Mouse (Mus musculus) gastrocnemius, adult 2 months (tissue): Measurements from ENCODE around the gene Cycs. TPM values are rescaled to one million over a fixed set of nuclear protein-coding genes. Genes with fewer than 3 reads are reported as not detected.

Experiments
- DNase-seq: peaks from one replicate; pipeline ENCODE4 v3.0.0; 2022
- H3K27ac ChIP-seq: fragments of 200-600 bp; 2 replicates; pipeline ENCODE4 v1.8.1; 2022; ENCODE audit warnings: mild to moderate bottlenecking
- H3K4me3 ChIP-seq: fragments of 200-600 bp; 2 replicates; pipeline ENCODE4 v1.8.1; 2022; ENCODE audit warnings: mild to moderate bottlenecking, moderate library complexity
- CTCF ChIP-seq: fragments of 200-600 bp; IDR thresholded peaks from 2 replicates; pipeline ENCODE4 v1.8.1; 2022; ENCODE audit warnings: antibody characterized with exemption, mild to moderate bottlenecking, moderate library complexity
- intact Hi-C: fragments of 180-260 bp; cut with DNase I; formaldehyde crosslinking; loops from one replicate; pipeline ENCODE4 v1.15.1; 2025
- long read RNA-seq, 2 experiments: library from polyadenylated mRNA; stranded (forward); transcript quantifications; one replicate each; pipeline ENCODE4 v2.0.0; 2021
- total RNA-seq, 2 experiments: library from RNA; stranded (reverse); gene quantifications; 2 replicates each; pipeline ENCODE4 v1.2.3; 2021

The Cycs gene
- total RNA-seq, result 100 to 1,000 TPM in 1 of 2 experiments, 10 to 100 TPM in 1; 86.8 to 134 TPM
- long read RNA-seq, experiment 1, transcript Cycs-202 (3 exons, 3,123 nt), result major isoform, 824 of 846 reads
- long read RNA-seq, experiment 1, partial matches to known transcripts, result 11 of 846 reads
- long read RNA-seq, experiment 1, other reads (novel, unspliced or antisense), result 7 of 846 reads
- long read RNA-seq, experiment 2, transcript Cycs-201 (2 exons, 607 nt), result minor isoform, 10 of 880 reads
- long read RNA-seq, experiment 2, transcript Cycs-202 (3 exons, 3,123 nt), result major isoform, 836 of 880 reads
- long read RNA-seq, experiment 2, partial matches to known transcripts, result 0 of 880 reads
- long read RNA-seq, experiment 2, other reads (novel, unspliced or antisense), result 34 of 880 reads

DNA sequence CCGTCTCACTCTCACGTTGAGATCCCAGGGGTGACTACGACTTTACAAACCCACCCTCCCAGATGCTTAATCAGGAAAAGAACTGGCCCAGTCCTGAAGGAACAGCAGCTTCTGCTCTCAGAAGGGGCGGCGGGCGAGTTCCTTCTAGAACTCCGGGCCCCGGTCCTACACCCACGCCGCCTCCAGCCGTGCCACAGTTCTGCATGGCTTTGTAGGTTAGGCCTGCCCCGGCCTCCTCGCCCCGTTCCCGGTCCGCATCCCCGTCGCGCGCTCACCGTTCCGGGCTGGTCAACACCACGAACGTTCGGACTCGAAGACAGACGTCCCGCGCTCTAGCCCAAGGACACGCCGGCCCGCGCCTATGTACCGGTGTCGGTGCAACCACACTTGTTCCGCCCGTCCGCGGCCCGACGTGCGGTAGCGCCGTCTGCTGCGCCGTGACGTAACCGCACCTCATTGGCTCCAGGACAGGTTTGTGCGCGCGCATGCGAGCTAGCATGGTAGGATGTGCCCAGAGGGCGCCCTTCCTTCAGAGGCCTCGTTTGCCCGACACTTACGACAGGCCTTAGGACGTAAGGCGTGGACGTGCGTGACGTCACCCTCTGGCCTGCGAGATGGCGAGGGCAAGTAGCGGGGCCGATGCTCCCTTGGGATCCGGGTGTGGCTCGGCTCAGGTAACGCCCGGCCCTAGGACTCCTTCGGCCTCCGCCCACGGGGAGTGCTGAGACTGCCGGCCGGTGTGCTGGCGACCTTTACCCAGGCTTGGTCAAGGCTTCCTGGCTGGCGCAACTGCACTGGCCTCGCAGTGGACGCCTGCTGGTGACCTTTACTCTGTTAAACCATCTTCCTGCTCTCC is at the start of gene Cycs:
Cycs (minus strand) TSS at position 398 of the 856 bp plus-strand sequence.
- intact Hi-C loops, result no loop called here
- TF ChIP-seq CTCF, result peak; percentile 56
- Histone ChIP-seq H3K4me3 (peak within 1 kb of the TSS; percentile 76), H3K27ac (peak within 1 kb of the TSS; percentile 99)
- peak; percentile 100 for DNase-seq

GRCm38 (mm10) chr6:50601620-50602019 is 35.3 kb upstream of the Cycs start:
- Histone ChIP-seq H3K27ac (no peak overlapping the region), H3K4me3 (no peak overlapping the region)
- TF ChIP-seq CTCF, result peak; percentile 58
- intact Hi-C loops, result no loop called here
- peak; percentile 29 for DNase-seq

GRCm38 (mm10) chr6:50598560-50598959 is 32.2 kb upstream of the Cycs start:
- DNase-seq, result peak; percentile 38
- intact Hi-C loops, result no loop called here
- no peak overlapping the region for H3K27ac ChIP-seq

GRCm38 (mm10) chr6:50596301-50597211 is 30.2 kb upstream of the Cycs start, which contains the start of gene 4921507P07Rik:
4921507P07Rik (minus strand) TSS chr6:50596632.
- Histone ChIP-seq H3K27ac (peak within 1 kb of the TSS; percentile 87), H3K4me3 (peak within 1 kb of the TSS; percentile 84)
- peak; percentile 79 for TF ChIP-seq CTCF
- intact Hi-C loops, result no loop called here
- peak; percentile 98 for DNase-seq

More at GRCm38 (mm10) chr6:50598560-50598959, 32.2 kb upstream of the Cycs start:
- no peak for TF ChIP-seq CTCF
- no peak overlapping the region for H3K4me3 ChIP-seq

- H3K4me3 ChIP-seq, result no peak overlapping the region
- no peak for TF ChIP-seq CTCF
Observed at GRCm38 (mm10) chr6:50594372-50594771, 28.0 kb upstream of the Cycs start.

GRCm38 (mm10) chr6:50593334-50593845 is 27.1 kb upstream of the Cycs start:
- intact Hi-C loops, result no loop called here
- no peak overlapping the region for H3K4me3 ChIP-seq
- no peak overlapping the region for H3K27ac ChIP-seq
- peak; percentile 26 for TF ChIP-seq CTCF
- no peak for DNase-seq

More at GRCm38 (mm10) chr6:50594372-50594771, 28.0 kb upstream of the Cycs start:
- no peak overlapping the region for H3K27ac ChIP-seq
- intact Hi-C loops, result no loop called here
- DNase-seq, result no peak

- intact Hi-C loops, result no loop called here
- DNase-seq, result no peak
- Histone ChIP-seq H3K4me3 (no peak overlapping the region), H3K27ac (no peak overlapping the region)
- TF ChIP-seq CTCF, result no peak
Observed at GRCm38 (mm10) chr6:50590234-50590633, 23.9 kb upstream of the Cycs start.

DNA sequence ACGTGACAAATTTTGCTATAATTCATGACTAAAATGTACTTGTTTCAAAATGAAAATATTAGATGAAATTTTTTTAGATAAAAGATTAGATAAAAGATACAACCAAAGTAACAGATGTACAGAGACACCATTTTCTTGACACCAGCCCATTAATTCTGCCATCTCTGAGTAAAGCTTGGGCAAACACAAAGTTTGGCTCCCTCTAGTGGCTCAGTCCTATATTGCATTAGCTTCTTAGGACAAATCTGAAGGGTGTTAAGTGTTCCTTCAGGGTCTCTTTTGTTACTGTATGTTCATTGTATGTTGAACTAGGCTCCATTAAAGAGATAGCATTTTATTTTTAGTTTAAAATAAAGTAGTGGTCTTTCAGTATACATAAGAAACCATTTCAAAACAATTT is 21.9 kb upstream of the Cycs start:
- H3K27ac ChIP-seq, result no peak overlapping the region
- DNase-seq, result no peak
- no peak overlapping the region for H3K4me3 ChIP-seq
- peak; percentile 95 for TF ChIP-seq CTCF
- intact Hi-C loops, result no loop called here

DNA sequence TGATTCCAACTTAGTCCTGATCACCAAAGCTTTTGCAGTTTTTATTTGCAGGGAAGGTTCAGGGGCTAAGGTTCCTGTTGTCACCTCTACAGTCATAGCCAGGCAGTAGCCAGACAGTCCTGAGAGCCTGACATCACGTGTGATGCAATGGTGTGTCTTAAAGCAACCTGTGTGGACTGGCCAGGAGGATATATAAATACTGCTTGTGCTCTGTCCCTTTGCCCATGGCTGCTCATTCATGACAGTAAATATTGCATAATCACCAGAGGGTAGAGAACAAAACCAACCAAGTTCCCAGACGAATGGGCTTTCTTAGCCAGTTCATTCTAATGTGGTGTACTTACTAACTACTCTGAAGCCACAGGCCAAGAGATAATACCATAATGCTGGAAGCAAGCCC is 21.1 kb upstream of the Cycs start:
- Histone ChIP-seq H3K27ac (no peak overlapping the region), H3K4me3 (no peak overlapping the region)
- DNase-seq, result no peak
- no peak for TF ChIP-seq CTCF
- intact Hi-C loops, result no loop called here

DNA sequence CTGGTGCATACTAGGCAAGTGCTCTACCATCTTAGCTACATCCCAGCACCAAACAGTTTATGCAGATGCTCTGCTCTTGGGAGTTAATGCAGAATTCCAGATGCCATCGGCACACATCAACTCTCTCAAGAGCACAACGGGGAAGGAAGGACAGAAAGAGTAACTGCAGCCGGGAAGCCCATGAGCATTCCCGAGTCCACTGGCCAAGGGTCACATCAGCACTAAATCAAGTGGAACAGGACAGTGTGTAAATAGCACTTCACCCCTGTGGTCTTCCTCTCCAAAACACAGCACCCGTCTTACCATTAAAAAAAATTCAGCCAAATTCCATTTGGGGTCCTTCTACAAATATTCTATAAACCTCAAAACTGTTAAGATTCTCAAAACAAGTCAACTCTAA is 20.0 kb upstream of the Cycs start:
- no peak overlapping the region for H3K4me3 ChIP-seq
- no peak overlapping the region for H3K27ac ChIP-seq
- intact Hi-C loops, result no loop called here
- no peak for TF ChIP-seq CTCF
- no peak for DNase-seq

DNA sequence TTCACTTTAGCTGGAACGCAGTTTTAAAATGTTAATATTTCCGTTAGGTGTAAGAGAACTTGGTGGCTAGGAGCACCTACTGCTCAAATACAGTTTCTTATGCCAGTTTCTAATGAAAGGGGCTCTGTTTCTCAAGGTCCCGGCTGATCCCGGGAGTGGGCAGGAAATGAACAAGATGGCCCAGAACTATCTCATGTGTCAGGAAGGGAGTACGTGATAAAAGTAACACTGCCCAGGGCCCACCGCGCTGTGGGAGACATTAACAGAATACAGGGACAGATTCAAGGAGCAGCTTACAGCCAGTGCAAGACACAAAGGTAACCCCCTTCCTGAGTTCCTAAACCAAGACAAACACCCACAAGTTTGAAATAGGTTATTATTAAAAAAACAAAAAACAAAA is 19.4 kb upstream of the Cycs start:
- TF ChIP-seq CTCF, result no peak
- DNase-seq, result no peak
- intact Hi-C loops, result no loop called here
- H3K4me3 ChIP-seq, result no peak overlapping the region
- H3K27ac ChIP-seq, result no peak overlapping the region

DNA sequence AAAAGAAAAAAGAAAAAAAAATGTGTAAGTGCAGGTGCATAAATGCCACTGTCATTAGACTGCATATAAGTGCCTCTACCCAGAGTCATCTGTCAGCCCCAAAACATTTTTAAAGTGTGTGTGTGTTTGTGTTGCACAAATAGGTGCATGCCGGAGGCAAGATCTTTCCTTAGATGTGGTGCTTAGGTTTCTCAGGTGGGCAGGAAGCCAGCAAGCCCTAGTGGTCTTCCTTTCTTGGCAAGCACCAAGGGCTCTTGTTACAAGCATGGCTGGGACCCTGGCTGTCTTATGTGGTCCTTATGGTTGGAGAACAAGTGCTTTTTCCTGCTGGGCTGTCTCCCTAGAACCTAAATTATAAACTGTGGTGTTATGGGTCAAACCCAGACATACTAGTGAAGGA is 5.3 kb upstream of the Cycs start:
- TF ChIP-seq CTCF, result no peak
- Histone ChIP-seq H3K27ac (no peak overlapping the region), H3K4me3 (no peak overlapping the region)
- no peak for DNase-seq
- intact Hi-C loops, result no loop called here
